Mouse (Mus musculus): ENCODE data around the gene Kcnn1. TPM values are rescaled to one million over a fixed set of nuclear protein-coding genes. Genes with fewer than 3 reads are reported as not detected.

The Kcnn1 gene
- polyA plus RNA-seq, 1 experiment from 2014 or later, result 4.1 TPM

Small RNA genes lying within 50 kb of the gene (microRNA-seq; reads per million reads assigned to microRNA genes)
- gene Mir7067, result not detected
- gene Mir7240, result 0.59 reads per million

Other genes with a start within 250 kb of the Kcnn1 start
- gene Lrrc25, start 247.1 kb downstream of the Kcnn1 start, polyA plus RNA-seq (2015; fragmentation: Nextera tagmentation; extraction: Ambion mirVana), result 1.8 and 2.3 TPM in 2 replicates
- gene Gdf15, start 230.8 kb downstream of the Kcnn1 start, polyA plus RNA-seq (2015; fragmentation: Nextera tagmentation; extraction: Ambion mirVana), result 1.2 and 1.6 TPM in 2 replicates
- gene Pgpep1, start 202.9 kb downstream of the Kcnn1 start, polyA plus RNA-seq (2015; fragmentation: Nextera tagmentation; extraction: Ambion mirVana), result 35.5 and 36.7 TPM in 2 replicates
- 252 and 258 TPM in 2 replicates for gene Lsm4, start 190.0 kb downstream of the Kcnn1 start, polyA plus RNA-seq (2015; fragmentation: Nextera tagmentation; extraction: Ambion mirVana)
- 58.7 and 59.3 TPM in 2 replicates for gene Jund, start 164.3 kb downstream of the Kcnn1 start, polyA plus RNA-seq (2015; fragmentation: Nextera tagmentation; extraction: Ambion mirVana)
- gene Iqcn, start 159.8 kb downstream of the Kcnn1 start, polyA plus RNA-seq (2015; fragmentation: Nextera tagmentation; extraction: Ambion mirVana), result 0.05 TPM in 1 of 2 replicates, not detected in the other
- gene Gm3336, start 144.7 kb downstream of the Kcnn1 start, polyA plus RNA-seq (2015; fragmentation: Nextera tagmentation; extraction: Ambion mirVana), result not detected in 2 replicates
- gene Pde4c, start 139.5 kb downstream of the Kcnn1 start, polyA plus RNA-seq (2015; fragmentation: Nextera tagmentation; extraction: Ambion mirVana), result 0.38 and 0.55 TPM in 2 replicates
- 29.1 and 30.0 TPM in 2 replicates for gene Rab3a, start 108.6 kb downstream of the Kcnn1 start, polyA plus RNA-seq (2015; fragmentation: Nextera tagmentation; extraction: Ambion mirVana)
- gene Mpv17l2, start 102.3 kb downstream of the Kcnn1 start, polyA plus RNA-seq (2015; fragmentation: Nextera tagmentation; extraction: Ambion mirVana), result 44.0 and 50.5 TPM in 2 replicates
- gene Pik3r2, start 86.5 kb downstream of the Kcnn1 start, polyA plus RNA-seq (2015; fragmentation: Nextera tagmentation; extraction: Ambion mirVana), result 42.1 and 43.3 TPM in 2 replicates
- 7.3 and 9.3 TPM in 2 replicates for gene Mast3, start 58.2 kb downstream of the Kcnn1 start, polyA plus RNA-seq (2015; fragmentation: Nextera tagmentation; extraction: Ambion mirVana)
- gene Il12rb1, start 54.8 kb downstream of the Kcnn1 start, polyA plus RNA-seq (2015; fragmentation: Nextera tagmentation; extraction: Ambion mirVana), result 0.77 and 1.6 TPM in 2 replicates
- gene Arrdc2, start 23.5 kb downstream of the Kcnn1 start, polyA plus RNA-seq (2015; fragmentation: Nextera tagmentation; extraction: Ambion mirVana), result 3.7 and 3.8 TPM in 2 replicates
- 82.3 and 91.8 TPM in 2 replicates for gene Ccdc124, start 10.7 kb upstream of the Kcnn1 start, polyA plus RNA-seq (2015; fragmentation: Nextera tagmentation; extraction: Ambion mirVana)
- 0.31 and 0.43 TPM in 2 replicates for gene Slc5a5, start 29.5 kb upstream of the Kcnn1 start, polyA plus RNA-seq (2015; fragmentation: Nextera tagmentation; extraction: Ambion mirVana)
- 2,334 and 2,733 TPM in 2 replicates for gene Rpl18a, start 34.2 kb upstream of the Kcnn1 start, polyA plus RNA-seq (2015; fragmentation: Nextera tagmentation; extraction: Ambion mirVana)
- gene Map1s, start 42.7 kb upstream of the Kcnn1 start, polyA plus RNA-seq (2015; fragmentation: Nextera tagmentation; extraction: Ambion mirVana), result 36.9 and 38.1 TPM in 2 replicates